Mouse (Mus musculus) CH12.LX (cell line): Measurements from ENCODE around the gene Slc30a1. TPM values are rescaled to one million over a fixed set of nuclear protein-coding genes. Genes with fewer than 3 reads are reported as not detected.

ENCODE experiments used
- DNase-seq: peaks from one replicate; pipeline ENCODE4 v3.0.0-alpha.2; 2013; ENCODE audit errors: extremely low read depth
- H3K27ac ChIP-seq: 2 replicates; pipeline ENCODE4 v1.5.1; 2012; ENCODE audit warnings: low read depth, mild to moderate bottlenecking, control low read depth, moderate library complexity; ENCODE audit not compliant: insufficient read depth
- H3K27me3 ChIP-seq: replicated peaks from 2 replicates; pipeline ENCODE3; 2012; ENCODE audit warnings: inconsistent platforms
- H3K36me3 ChIP-seq, 2 experiments: replicated peaks in 1 of 2; 2 replicates each; pipeline versions ENCODE3 to v1.6.1; 2012; ENCODE audit warnings: inconsistent platforms in 1 of 2, low read length in 1 of 2, mild to moderate bottlenecking in 1 of 2, mixed read lengths in 1 of 2, moderate library complexity in 1 of 2; ENCODE audit not compliant: control insufficient read depth in 1 of 2, insufficient read depth in 1 of 2
- H3K4me1 ChIP-seq, 2 experiments: 2 replicates each; pipeline ENCODE4 v1.6.1; 2012; ENCODE audit warnings: inconsistent platforms in 1 of 2, moderate library complexity in 1 of 2; ENCODE audit not compliant: insufficient read depth in 2 of 2, control insufficient read depth in 1 of 2
- H3K4me2 ChIP-seq: 2 replicates; pipeline ENCODE4 v1.6.1; 2012; ENCODE audit warnings: low read depth, mild to moderate bottlenecking, control low read depth; ENCODE audit not compliant: poor library complexity, insufficient read depth, severe bottlenecking
- H3K4me3 ChIP-seq, 3 experiments: fragments of 150-350 bp in 1 of 3; sonication (generic) in 1 of 3; replicated peaks in 1 of 3; 2 replicates each; pipeline versions ENCODE3 to v1.5.1; 2011 to 2012; ENCODE audit warnings: low read depth in 2 of 3, low read length in 2 of 3, mild to moderate bottlenecking in 2 of 3, moderate library complexity in 2 of 3, control low read depth in 1 of 3, improper control_type of control experiment in 1 of 3, inconsistent platforms in 1 of 3, mixed read lengths in 1 of 3; ENCODE audit not compliant: poor library complexity in 1 of 3
- H3K79me2 ChIP-seq: replicated peaks from 2 replicates; pipeline ENCODE4 v1.6.1; 2012; ENCODE audit warnings: mild to moderate bottlenecking, moderate library complexity; ENCODE audit not compliant: control insufficient read depth, poor library complexity, insufficient read depth, severe bottlenecking; ENCODE audit errors: extremely low read depth
- H3K9ac ChIP-seq: 2 replicates; pipeline ENCODE4 v1.6.1; 2012; ENCODE audit warnings: low read depth, mild to moderate bottlenecking, control low read depth, moderate library complexity; ENCODE audit not compliant: insufficient read depth
- H3K9me3 ChIP-seq: replicated peaks from 2 replicates; pipeline ENCODE3; 2012; ENCODE audit warnings: low read length, inconsistent platforms, mixed read lengths
- BHLHE40 ChIP-seq: IDR thresholded peaks from 2 replicates; pipeline ENCODE4 v1.6.1; 2011; ENCODE audit warnings: mild to moderate bottlenecking, low read depth, low read length, improper control_type of control experiment
- CHD1 ChIP-seq: IDR thresholded peaks from 2 replicates; pipeline ENCODE4 v1.6.1; 2012; ENCODE audit warnings: low read depth, low read length, improper control_type of control experiment, inconsistent platforms
- CTCF ChIP-seq, 2 experiments: IDR thresholded peaks in 1 of 2; conservative IDR thresholded peaks in 1 of 2; 2 replicates each; pipeline ENCODE4 v1.5.1; 2011 to 2012; ENCODE audit warnings: low read depth in 2 of 2, low read length in 2 of 2, improper control_type of control experiment in 1 of 2, inconsistent platforms in 1 of 2, mild to moderate bottlenecking in 1 of 2, moderate library complexity in 1 of 2
- E2F4 ChIP-seq: IDR thresholded peaks from 2 replicates; pipeline ENCODE4 v1.6.1; 2011; ENCODE audit warnings: low read depth, low read length, improper control_type of control experiment; ENCODE audit not compliant: insufficient replicate concordance
- EP300 ChIP-seq: IDR thresholded peaks from 2 replicates; pipeline ENCODE4 v1.6.1; 2011; ENCODE audit warnings: low read length, improper control_type of control experiment
- ETS1 ChIP-seq: conservative IDR thresholded peaks from 2 replicates; pipeline ENCODE4 v1.6.1; 2012; ENCODE audit warnings: low read depth, mild to moderate bottlenecking, inconsistent platforms, low read length, improper control_type of control experiment, moderate library complexity
- GABPA ChIP-seq: IDR thresholded peaks from 2 replicates; pipeline ENCODE4 v1.6.1; 2012; ENCODE audit warnings: low read depth, low read length, improper control_type of control experiment, inconsistent platforms; ENCODE audit not compliant: insufficient replicate concordance
- HCFC1 ChIP-seq: IDR thresholded peaks from 2 replicates; pipeline ENCODE4 v1.6.1; 2012; ENCODE audit warnings: low read depth, mild to moderate bottlenecking, inconsistent platforms, low read length, improper control_type of control experiment
- IRF4 ChIP-seq: IDR thresholded peaks from 2 replicates; pipeline ENCODE4 v1.6.1; 2014; ENCODE audit warnings: low read depth, mild to moderate bottlenecking, inconsistent platforms, low read length, improper control_type of control experiment
- JUN ChIP-seq: IDR thresholded peaks from 2 replicates; pipeline ENCODE4 v1.6.1; 2011; ENCODE audit warnings: low read depth, mild to moderate bottlenecking, low read length, improper control_type of control experiment, moderate library complexity; ENCODE audit not compliant: insufficient read depth
- KAT2A ChIP-seq: IDR thresholded peaks from 2 replicates; pipeline ENCODE4 v1.6.1; 2012; ENCODE audit warnings: low read length, improper control_type of control experiment, inconsistent platforms; ENCODE audit not compliant: insufficient replicate concordance
- MAX ChIP-seq: IDR thresholded peaks from 2 replicates; pipeline ENCODE4 v1.6.1; 2011; ENCODE audit warnings: low read length, improper control_type of control experiment
- MAZ ChIP-seq: IDR thresholded peaks from 2 replicates; pipeline ENCODE4 v1.6.1; 2012; ENCODE audit warnings: low read depth, mild to moderate bottlenecking, inconsistent platforms, low read length, improper control_type of control experiment, moderate library complexity
- MYC ChIP-seq: IDR thresholded peaks from 2 replicates; pipeline ENCODE4 v1.6.1; 2011; ENCODE audit warnings: low read depth, mild to moderate bottlenecking, improper control_type of control experiment, low read length
- NELFE ChIP-seq: IDR thresholded peaks from 2 replicates; pipeline ENCODE4 v1.6.1; 2011; ENCODE audit warnings: low read depth, low read length, improper control_type of control experiment
- PAX5 ChIP-seq: IDR thresholded peaks from 2 replicates; pipeline ENCODE4 v1.6.1; 2012; ENCODE audit warnings: low read length, inconsistent platforms, mixed read lengths
- POLR2AphosphoS2 ChIP-seq: IDR thresholded peaks from 2 replicates; pipeline ENCODE4 v1.6.1; 2011; ENCODE audit warnings: low read depth, low read length, improper control_type of control experiment
- RCOR1 ChIP-seq: conservative IDR thresholded peaks from 2 replicates; pipeline ENCODE4 v1.6.1; 2012; ENCODE audit warnings: low read depth, mild to moderate bottlenecking, inconsistent platforms, low read length, improper control_type of control experiment
- SIN3A ChIP-seq: IDR thresholded peaks from 2 replicates; pipeline ENCODE4 v1.6.1; 2012; ENCODE audit warnings: low read length, improper control_type of control experiment, inconsistent platforms
- TBP ChIP-seq: conservative IDR thresholded peaks from 2 replicates; pipeline ENCODE4 v1.6.1; 2011; ENCODE audit warnings: low read depth, low read length, improper control_type of control experiment
- TCF12 ChIP-seq: IDR thresholded peaks from 2 replicates; pipeline ENCODE4 v1.6.1; 2014; ENCODE audit warnings: low read depth, mild to moderate bottlenecking, inconsistent platforms, low read length, improper control_type of control experiment
- USF1 ChIP-seq: IDR thresholded peaks from 2 replicates; pipeline ENCODE4 v1.6.1; 2014; ENCODE audit warnings: low read depth, mild to moderate bottlenecking, inconsistent platforms, low read length, improper control_type of control experiment
- USF2 ChIP-seq: conservative IDR thresholded peaks from 2 replicates; pipeline ENCODE4 v1.6.1; 2011; ENCODE audit warnings: low read depth, low read length, improper control_type of control experiment
- dilution Hi-C: fragments of 300-500 bp; cut with MboI; formaldehyde crosslinking; loops from 2 replicates; pipeline ENCODE4 v1.14.3; 2020; ENCODE audit warnings: low sequenced_read_pairs; ENCODE audit not compliant: extremely low pct_unique_long_range_greater_than_20kb, extremely low pct_ligation_motif_present
- in situ Hi-C: fragments of 300-500 bp; cut with MboI; formaldehyde crosslinking; loops from 3 replicates; pipeline ENCODE4 v1.14.3; 2019; ENCODE audit warnings: low sequenced_read_pairs, low pct_ligation_motif_present, low pct_unique_long_range_greater_than_20kb, mixed read lengths
- polyA plus RNA-seq: library from polyadenylated mRNA; unstranded; fragments of >175 nt; gene quantifications from 2 replicates; pipeline ENCODE4 v1.2.1, GENCODE M21; 2012; ENCODE audit warnings: low read depth; ENCODE audit not compliant: insufficient read length
- total RNA-seq, 2 experiments: library from RNA; depleted of rRNA; stranded (reverse); fragments of 300-350 nt in 1 of 2; fragments of >200 nt in 1 of 2; gene quantifications; 2 replicates each; pipeline ENCODE4 v1.2.3; 2012 to 2014

The Slc30a1 gene
- total and polyA plus RNA-seq, 3 experiments, result 4.5 to 15.8 (median 9.4) TPM

GRCm38 (mm10) chr1:191932286-191932985 lies 25.9 kb downstream of the Slc30a1 start:
- Histone ChIP-seq H3K9ac (no peak overlapping the region), H3K36me3 (no peaks in the 10 kb centered on the region), H3K4me1 (no peaks in the 10 kb centered on the region), H3K27me3 (peaks cover 25% of the 10 kb centered on the region)
- dilution Hi-C loops (no loop called here), in situ Hi-C loops (no loop called here)
- TF ChIP-seq POLR2AphosphoS2 (no peak), USF1 (no peak), TBP (no peak), BHLHE40 (no peak), IRF4 (no peak)
- TF ChIP-seq, all 38 proteins: peak for 0
- no peak for DNase-seq
- Histone ChIP-seq H3K27ac (no peak overlapping the region), H3K9me3 (no peaks in the 10 kb centered on the region), H3K79me2 (no peaks in the 10 kb centered on the region), H3K4me2 (no peak overlapping the region), H3K4me3 (no peak overlapping the region)

GRCm38 (mm10) chr1:191932986-191933632 lies 26.5 kb downstream of the Slc30a1 start:
- no peak overlapping the region for H3K9ac ChIP-seq
- H3K4me1 ChIP-seq, result no peaks in the 10 kb centered on the region
- in situ Hi-C loops (no loop called here), dilution Hi-C loops (no loop called here)
- H3K27me3 ChIP-seq, result peaks cover 23% of the 10 kb centered on the region
- H3K4me3 ChIP-seq, result no peak overlapping the region
- DNase-seq, result no peak
- H3K27ac ChIP-seq, result no peak overlapping the region
- H3K36me3 ChIP-seq, result no peaks in the 10 kb centered on the region
- TF ChIP-seq E2F4 (no peak), USF2 (no peak), GABPA (no peak), RCOR1 (no peak), CTCF (conservative IDR thresholded peaks at IDR 0.05 in 1 of 2, IDR thresholded peaks at IDR 0.05 in 1 of 2; ENCODE audit: low read depth in 2 of 2, low read length in 2 of 2) (no peak), BHLHE40 (no peak), USF1 (no peak), HCFC1 (no peak), TCF12 (no peak), MYC (no peak), EP300 (no peak), MAX (no peak), MAZ (no peak), NELFE (no peak), ETS1 (no peak), PAX5 (no peak), SIN3A (no peak), KAT2A (no peak), CHD1 (no peak), JUN (no peak)
- no peaks in the 10 kb centered on the region for H3K9me3 ChIP-seq
- no peak overlapping the region for H3K4me2 ChIP-seq
- no peaks in the 10 kb centered on the region for H3K79me2 ChIP-seq
